Mouse (Mus musculus) E14TG2a.4 (cell line): ENCODE measurements around the gene Cdh23.

ENCODE experiments used
- CTCF ChIP-seq: conservative IDR thresholded peaks from 2 replicates; pipeline ENCODE4 v1.5.1; 2014; ENCODE audit warnings: low read length
- NANOG ChIP-seq: IDR thresholded peaks from 2 replicates; pipeline ENCODE4 v1.6.1; 2014; ENCODE audit warnings: borderline replicate concordance, low read length, mixed read lengths
- POU5F1 ChIP-seq: IDR thresholded peaks from 2 replicates; pipeline ENCODE4 v1.6.1; 2014; ENCODE audit warnings: low read length, borderline replicate concordance

GRCm38 (mm10) chr10:60335021-60335420 lies 361.3 kb downstream of the Cdh23 start:
- TF ChIP-seq CTCF (no peak), POU5F1 (no peak), NANOG (no peak)
